Mouse (Mus musculus) stomach, embryonic 15.5 days (tissue): ENCODE data around the gene Ifrd1. TPM values are rescaled to one million over a fixed set of nuclear protein-coding genes. Genes with fewer than 3 reads are reported as not detected.

Experiments
- ATAC-seq: fragments of 200-750 bp; cut with Nextera tagmentation; 2 replicates; pipeline ENCODE4 v1.8.0; 2017; ENCODE audit warnings: low read depth, moderate number of reproducible peaks, moderate TSS enrichment; ENCODE audit not compliant: insufficient read depth, low FRiP score
- H3K27ac ChIP-seq: fragments of 300-500 bp; sonication (generic); 2 replicates; pipeline ENCODE4 v1.5.1; 2015; ENCODE audit warnings: mild to moderate bottlenecking, inconsistent platforms
- H3K27me3 ChIP-seq: fragments of 300-500 bp; sonication (generic); replicated peaks from 2 replicates; pipeline ENCODE4 v1.6.1; 2015; ENCODE audit warnings: inconsistent platforms
- H3K36me3 ChIP-seq: fragments of 300-500 bp; sonication (generic); 2 replicates; pipeline ENCODE4 v1.6.1; 2015; ENCODE audit warnings: inconsistent platforms
- H3K4me1 ChIP-seq: fragments of 300-500 bp; sonication (generic); 2 replicates; pipeline ENCODE4 v1.6.1; 2015; ENCODE audit warnings: inconsistent platforms
- H3K4me2 ChIP-seq: fragments of 300-500 bp; sonication (generic); 2 replicates; pipeline ENCODE4 v1.6.1; 2015; ENCODE audit warnings: mild to moderate bottlenecking, inconsistent platforms
- H3K4me3 ChIP-seq: fragments of 300-500 bp; sonication (generic); replicated peaks from 2 replicates; pipeline ENCODE4 v1.5.1; 2015; ENCODE audit warnings: inconsistent platforms
- H3K9ac ChIP-seq: fragments of 300-500 bp; sonication (generic); 2 replicates; pipeline ENCODE4 v1.6.1; 2015; ENCODE audit warnings: inconsistent platforms
- H3K9me3 ChIP-seq: fragments of 300-500 bp; sonication (generic); 2 replicates; pipeline ENCODE4 v1.6.1; 2016; ENCODE audit warnings: inconsistent platforms
- WGBS: fragments of 180-500 bp; shearing (Covaris S2); methylation state at CpG from one replicate; pipeline ENCODE4 v1.1.7; 2015; 5-methylcytosine and 5-hydroxymethylcytosine counted together
- polyA plus RNA-seq: library from polyadenylated mRNA; unstranded; fragments of >200 nt; fragmentation: Nextera tagmentation; extraction: Ambion mirVana; gene quantifications from 2 replicates; pipeline ENCODE4 v1.2.1, GENCODE M21; 2015

Gene Ifrd1
- polyA plus RNA-seq, 1 experiment from 2014 or later = 90.1 TPM

GRCm38 (mm10) chr12:40232231-40232630 is 16.1 kb downstream of the Ifrd1 start:
- Histone ChIP-seq H3K36me3 (no peaks in the 10 kb centered on the region), H3K27ac (no peak overlapping the region), H3K4me3 (no peak overlapping the region), H3K9ac (no peak overlapping the region), H3K9me3 (no peaks in the 10 kb centered on the region), H3K4me1 (no peaks in the 10 kb centered on the region), H3K4me2 (no peak overlapping the region), H3K27me3 (no peaks in the 10 kb centered on the region)
- no peak for ATAC-seq
- 78% methylated on average over 1 of the region's 1 CpGs for WGBS

GRCm38 (mm10) chr12:40231632-40232031 is 16.7 kb downstream of the Ifrd1 start:
- Histone ChIP-seq H3K4me2 (no peak overlapping the region), H3K4me3 (no peak overlapping the region), H3K9me3 (no peaks in the 10 kb centered on the region), H3K4me1 (no peaks in the 10 kb centered on the region), H3K9ac (no peak overlapping the region), H3K27me3 (no peaks in the 10 kb centered on the region), H3K36me3 (no peaks in the 10 kb centered on the region), H3K27ac (no peak overlapping the region)
- no peak for ATAC-seq
- 83% methylated on average over 2 of the region's 2 CpGs for WGBS

GRCm38 (mm10) chr12:40224171-40224880 is 24.0 kb downstream of the Ifrd1 start:
- no peaks in the 10 kb centered on the region for H3K27me3 ChIP-seq
- H3K9ac ChIP-seq = no peak overlapping the region
- H3K27ac ChIP-seq = no peak overlapping the region
- no peak for ATAC-seq
- 86% methylated on average over 9 of the region's 9 CpGs for WGBS
- H3K4me3 ChIP-seq = no peak overlapping the region
- H3K36me3 ChIP-seq = no peaks in the 10 kb centered on the region
- H3K9me3 ChIP-seq = no peaks in the 10 kb centered on the region
- peaks cover 8% of the 10 kb centered on the region; the same call in 1 of the 2 replicates for H3K4me1 ChIP-seq
- no peak overlapping the region for H3K4me2 ChIP-seq

GRCm38 (mm10) chr12:40223676-40224075 is 24.6 kb downstream of the Ifrd1 start:
- WGBS = 36% methylated on average over 10 of the region's 10 CpGs
- H3K4me3 ChIP-seq = peak overlapping the region; percentile 98
- H3K4me1 ChIP-seq = peaks cover 8% of the 10 kb centered on the region; the same call in 1 of the 2 replicates
- no peaks in the 10 kb centered on the region for H3K9me3 ChIP-seq
- H3K9ac ChIP-seq = 0 out of 2 replicates have a peak overlapping the region, but pooled peaks have one; percentile 35
- no peaks in the 10 kb centered on the region for H3K36me3 ChIP-seq
- peak overlapping the region; percentile 74 for H3K4me2 ChIP-seq
- no peak for ATAC-seq
- peak overlapping the region; percentile 87 for H3K27ac ChIP-seq
- no peaks in the 10 kb centered on the region for H3K27me3 ChIP-seq

- peak; percentile 99 for ATAC-seq
- Histone ChIP-seq H3K27me3 (no peaks in the 10 kb centered on the region), H3K4me1 (peaks cover 8% of the 10 kb centered on the region; the same call in 1 of the 2 replicates), H3K9me3 (no peaks in the 10 kb centered on the region), H3K4me3 (peak overlapping the region; percentile 98), H3K4me2 (peak overlapping the region; percentile 74), H3K9ac (peak overlapping the region; percentile 93), H3K27ac (peak overlapping the region; percentile 99), H3K36me3 (no peaks in the 10 kb centered on the region)
- under 1% methylated on average over 47 of the region's 47 CpGs for WGBS
These were observed 25.2 kb downstream of the Ifrd1 start for GRCm38 (mm10) chr12:40223082-40223619.

- Histone ChIP-seq H3K9ac (peak overlapping the region; percentile 93), H3K4me1 (peaks cover 8% of the 10 kb centered on the region; the same call in 1 of the 2 replicates), H3K27me3 (no peaks in the 10 kb centered on the region), H3K9me3 (no peaks in the 10 kb centered on the region), H3K4me3 (peak overlapping the region; percentile 98), H3K36me3 (no peaks in the 10 kb centered on the region), H3K4me2 (peak overlapping the region; percentile 55), H3K27ac (peak overlapping the region; percentile 99)
- peak; percentile 94 for ATAC-seq
- under 1% methylated on average over 81 of the region's 81 CpGs for WGBS
These were observed 25.8 kb downstream of the Ifrd1 start for GRCm38 (mm10) chr12:40222251-40223081.

- peak overlapping the region; percentile 98 for H3K4me3 ChIP-seq
- peaks cover 8% of the 10 kb centered on the region; the same call in 1 of the 2 replicates for H3K4me1 ChIP-seq
- peak overlapping the region; percentile 99 for H3K27ac ChIP-seq
- WGBS = 12% methylated on average over 5 of the region's 5 CpGs
- H3K27me3 ChIP-seq = no peaks in the 10 kb centered on the region
- H3K9ac ChIP-seq = peak overlapping the region; percentile 93; the same call in 1 of the 2 replicates
- H3K9me3 ChIP-seq = no peaks in the 10 kb centered on the region
- H3K4me2 ChIP-seq = peak overlapping the region; percentile 55
- no peaks in the 10 kb centered on the region; the same call in 1 of the 2 replicates for H3K36me3 ChIP-seq
- ATAC-seq = no peak
These were observed 26.7 kb downstream of the Ifrd1 start for GRCm38 (mm10) chr12:40221611-40222010.

- H3K4me1 ChIP-seq = peaks cover 8% of the 10 kb centered on the region; the same call in 1 of the 2 replicates
- 11% methylated on average over 3 of the region's 3 CpGs for WGBS
- peak overlapping the region; percentile 98 for H3K4me3 ChIP-seq
- no peaks in the 10 kb centered on the region for H3K9me3 ChIP-seq
- no peak overlapping the region; the same call in 1 of the 2 replicates for H3K27ac ChIP-seq
- no peak for ATAC-seq
- H3K36me3 ChIP-seq = peaks cover 3% of the 10 kb centered on the region; the same call in 1 of the 2 replicates
- no peak overlapping the region; the same call in 1 of the 2 replicates for H3K9ac ChIP-seq
- H3K27me3 ChIP-seq = no peaks in the 10 kb centered on the region
- H3K4me2 ChIP-seq = peak overlapping the region; percentile 55
These were observed 27.4 kb downstream of the Ifrd1 start for GRCm38 (mm10) chr12:40220896-40221295.

- no peaks in the 10 kb centered on the region for H3K9me3 ChIP-seq
- H3K4me1 ChIP-seq = peaks cover 8% of the 10 kb centered on the region; the same call in 1 of the 2 replicates
- no peaks in the 10 kb centered on the region for H3K27me3 ChIP-seq
- ATAC-seq = no peak
- no peak overlapping the region for H3K9ac ChIP-seq
- H3K36me3 ChIP-seq = peaks cover 11% of the 10 kb centered on the region
- H3K4me2 ChIP-seq = peak overlapping the region; percentile 55
- H3K27ac ChIP-seq = peak overlapping the region; percentile 13; the same call in 1 of the 2 replicates
- 31% methylated on average over 3 of the region's 3 CpGs for WGBS
- H3K4me3 ChIP-seq = peak overlapping the region; percentile 20; the same call in 1 of the 2 replicates
These were observed 28.2 kb downstream of the Ifrd1 start for GRCm38 (mm10) chr12:40220001-40220570.

- Histone ChIP-seq H3K4me3 (no peak overlapping the region), H3K4me1 (peaks cover 8% of the 10 kb centered on the region; the same call in 1 of the 2 replicates), H3K9me3 (no peaks in the 10 kb centered on the region), H3K36me3 (peaks cover 24% of the 10 kb centered on the region), H3K9ac (no peak overlapping the region), H3K27ac (no peak overlapping the region), H3K27me3 (no peaks in the 10 kb centered on the region), H3K4me2 (no peak overlapping the region)
- no peak for ATAC-seq
- WGBS = 68% methylated on average over 2 of the region's 2 CpGs
These were observed 29.8 kb downstream of the Ifrd1 start for GRCm38 (mm10) chr12:40218430-40218945.

- peaks cover 30% of the 10 kb centered on the region for H3K36me3 ChIP-seq
- no peaks in the 10 kb centered on the region for H3K9me3 ChIP-seq
- H3K4me3 ChIP-seq = no peak overlapping the region
- H3K9ac ChIP-seq = no peak overlapping the region
- no peaks in the 10 kb centered on the region for H3K27me3 ChIP-seq
- ATAC-seq = no peak
- H3K4me2 ChIP-seq = no peak overlapping the region
- 94% methylated on average over 2 of the region's 2 CpGs for WGBS
- no peak overlapping the region for H3K27ac ChIP-seq
- peaks cover 8% of the 10 kb centered on the region; the same call in 1 of the 2 replicates for H3K4me1 ChIP-seq
These were observed 30.5 kb downstream of the Ifrd1 start for GRCm38 (mm10) chr12:40217776-40218175.
